Mouse (Mus musculus) cerebellum, adult 2 months (tissue): ENCODE results near the gene Gm20708.

Experiments
- CTCF ChIP-seq: fragments of 200-500 bp; IDR thresholded peaks from 2 replicates; pipeline ENCODE4 v1.5.1; 2011; ENCODE audit warnings: low read depth, mild to moderate bottlenecking, control low read depth, low read length, moderate library complexity, borderline replicate concordance; ENCODE audit not compliant: insufficient read depth
- POLR2A ChIP-seq: fragments of 200-500 bp; IDR thresholded peaks from 2 replicates; pipeline ENCODE4 v1.6.1; 2011; ENCODE audit warnings: low read length, control low read depth, borderline replicate concordance; ENCODE audit not compliant: insufficient read depth

DNA sequence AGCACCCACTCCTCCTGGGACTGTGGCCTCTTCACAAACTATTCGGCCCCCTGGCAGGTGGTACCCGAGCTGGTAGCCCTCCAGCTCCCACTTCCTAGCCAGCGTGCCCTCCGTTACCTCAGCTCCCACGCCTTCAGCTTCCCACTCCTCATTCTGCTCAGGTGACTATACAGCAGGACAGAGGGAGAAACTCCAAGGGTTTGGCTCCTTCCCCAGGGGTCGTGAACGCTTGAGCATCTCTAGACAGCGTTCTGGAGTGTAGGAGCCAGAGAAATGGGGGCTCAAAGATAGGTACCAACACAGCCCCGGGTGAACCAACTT is 18.1 kb upstream of the Gm20708 start:
- no peak for TF ChIP-seq CTCF
- no peak for TF ChIP-seq POLR2A
